Mouse (Mus musculus): ENCODE data around the gene Olfr616.
"Not testable (repeated sequence)": the region's sequence is repeated elsewhere in the genome, so short reads cannot be mapped to it uniquely, and the experiment has no call there.

- not testable (repeated sequence) for TF ChIP-seq CTCF (IDR thresholded peaks at IDR 0.05; ENCODE audit: control insufficient read depth, insufficient read depth, insufficient read length); USF1 (IDR thresholded peaks at IDR 0.05; ENCODE audit: low read depth)
These were observed 26.3 kb downstream of the Olfr616 start, which contains the start of gene Olfr612 for GRCm38 (mm10) chr7:103542617-103543016.
